Comparison of ENCODE assay signal across 11 mouse cellular contexts in genomic region chr7:89891856-89892255, GRCm38 (mm10). TPM values are rescaled to one million over a fixed set of nuclear protein-coding genes. Genes with fewer than 3 reads are reported as not detected.
DNase-seq lines count a peak whose midpoint lies in the region; ATAC-seq and TF ChIP-seq lines count a peak whose summit lies in the region.
"Had no signal": no experiment of that assay in that cellular context is flagged by ENCODE, and none has a peak within 500 bp of the region (broad histone marks: within the 10 kb centered on the region; RNA-seq: fewer than 3 reads in every experiment).

No protein-coding gene starts in this region.

- H3K9me3 ChIP-seq in heart, embryonic 10.5 days, result no peaks in the 10 kb centered on the region
- H3K9me3 ChIP-seq in neural tube, embryonic 14.5 days (ENCODE audit: control insufficient read depth, low read length), result no peaks in the 10 kb centered on the region

- H3K27me3 ChIP-seq in heart, adult 2 months (ENCODE audit: control insufficient read depth, insufficient read depth, low read length), result no peaks in the 10 kb centered on the region
- H3K27me3 ChIP-seq in heart, embryonic 10.5 days (ENCODE audit: insufficient read depth, poor library complexity, severe bottlenecking), result no peaks in the 10 kb centered on the region
- H3K27me3 ChIP-seq in neural tube, embryonic 14.5 days (ENCODE audit: control insufficient read depth, insufficient read depth, low read length), result no peaks in the 10 kb centered on the region

- no peaks in the 10 kb centered on the region for H3K36me3 ChIP-seq in heart, adult 2 months (ENCODE audit: control insufficient read depth, insufficient read depth, low read length)
- H3K36me3 ChIP-seq in heart, embryonic 10.5 days, result no peaks in the 10 kb centered on the region
- no peaks in the 10 kb centered on the region for H3K36me3 ChIP-seq in neural tube, embryonic 14.5 days (ENCODE audit: control insufficient read depth, insufficient read depth, low read length)

- no peaks in the 10 kb centered on the region for H3K4me1 ChIP-seq in heart, adult 2 months (ENCODE audit: control insufficient read depth, insufficient read depth, low read length)
- H3K4me1 ChIP-seq in heart, embryonic 10.5 days, result peaks cover 4% of the 10 kb centered on the region; the same call in 1 of the 2 replicates
- no peaks in the 10 kb centered on the region for H3K4me1 ChIP-seq in neural tube, embryonic 14.5 days (ENCODE audit: control insufficient read depth, insufficient read depth, low read length)

- intact Hi-C loops in heart, adult 2 months (cut with DNase I), result no loop called here
- intact Hi-C loops in left cerebral cortex, postnatal 14 days (cut with DNase I), result no loop called here

- no peaks in the 10 kb centered on the region for H3K79me2 ChIP-seq in heart, adult 2 months (replicated peaks; ENCODE audit: control insufficient read depth, insufficient read depth, low read length)

- H3K4me2 ChIP-seq in neural tube, embryonic 14.5 days (ENCODE audit: low read depth, low read length), result no peak overlapping the region
- H3K4me2 ChIP-seq: hindbrain, embryonic 14.5 days had no signal

- WGBS in heart, adult 2 months, result 37% methylated on average over 4 of the region's 4 CpGs
- 39% methylated on average over 4 of the region's 4 CpGs for WGBS in heart, embryonic 10.5 days
- WGBS in neural tube, embryonic 14.5 days, result 33% methylated on average over 4 of the region's 4 CpGs

- peak; percentile 41 for ATAC-seq in neural tube, embryonic 14.5 days (ENCODE audit: low read depth)

- no peak for TF ChIP-seq POLR2A in heart, adult 2 months (IDR thresholded peaks at IDR 0.05; ENCODE audit: insufficient read depth, low read depth, low read length)

- no peak overlapping the region for H3K27ac ChIP-seq in heart, adult 2 months
- H3K27ac ChIP-seq in heart, embryonic 10.5 days, result no peak overlapping the region
- no peak overlapping the region for H3K27ac ChIP-seq in neural tube, embryonic 14.5 days (ENCODE audit: low read depth, low read length)
- H3K27ac ChIP-seq: hindbrain, embryonic 14.5 days; macrophage had no signal

- peak; percentile 56 for TF ChIP-seq CTCF in heart, adult 2 months (IDR thresholded peaks at IDR 0.05)

- no peak overlapping the region for H3K9ac ChIP-seq in heart, adult 2 months (ENCODE audit: low read depth, low read length)
- no peak overlapping the region for H3K9ac ChIP-seq in neural tube, embryonic 14.5 days (replicated peaks; ENCODE audit: low read depth, low read length)
- H3K9ac ChIP-seq: hindbrain, embryonic 14.5 days had no signal

- no peak for TF ChIP-seq EP300 in heart, adult 2 months (IDR thresholded peaks at IDR 0.05; ENCODE audit: insufficient read depth, low read depth, low read length)

- no peak for DNase-seq in heart, adult 2 months
- DNase-seq in heart, embryonic 10.5 days (ENCODE audit: low spot score), result no peak
- no peak for DNase-seq in neural tube, embryonic 10.5 days (ENCODE audit: extremely low spot score, low spot score)
- peak; percentile 50 to 55 for DNase-seq in adrenal gland, postnatal 36 days
- peak; percentile 48 for DNase-seq in mesoderm, embryonic 11.5 days (ENCODE audit: low read depth, low spot score)
- DNase-seq in ovary, postnatal 36 days (ENCODE audit: low spot score), result no peak
- DNase-seq in left cerebral cortex, postnatal 14 days (ENCODE audit: low spot score in 2 of 2), result no peak

- H3K4me3 ChIP-seq in heart, adult 2 months, result no peak overlapping the region
- no peak overlapping the region for H3K4me3 ChIP-seq in heart, embryonic 10.5 days
- H3K4me3 ChIP-seq in neural tube, embryonic 14.5 days (ENCODE audit: low read depth, low read length), result no peak overlapping the region
- H3K4me3 ChIP-seq: erythroblast, embryonic 14.5 days had no signal

RNA-seq across cellular contexts. Expression of gene Ccdc81, which starts 11.6 kb away (rescaled TPM):
- not detected for total RNA-seq in heart, adult 2 months (2021)
- 0.23 TPM in 1 of 2 replicates, not detected in the other for polyA plus RNA-seq in heart, adult 2 months (2012; rRNA removed)
- 0.05 TPM in 1 of 2 replicates, not detected in the other for polyA plus RNA-seq in heart, embryonic 10.5 days (2016; fragmentation: Nextera tagmentation; extraction: Ambion mirVana)
- 0.52 and 0.66 TPM in 2 replicates for polyA plus RNA-seq in neural tube, embryonic 14.5 days (2014; fragmentation: Nextera tagmentation; extraction: Ambion mirVana)
- under 1 TPM in 1 of 2 experiments, not detected in 1; 0.30 TPM for total RNA-seq in adrenal gland, postnatal 36 days (2021)
- total RNA-seq in left cerebral cortex, postnatal 14 days (2021), result under 1 TPM; 0.15 to 0.42 TPM
- polyA plus RNA-seq: erythroblast, embryonic 14.5 days; macrophage had no signal

RNA-seq across cellular contexts. Expression of gene Hikeshi, which starts 49.1 kb away (rescaled TPM):
- 10 to 100 TPM; 78.1 to 79.3 TPM for total RNA-seq in heart, adult 2 months (2021)
- polyA plus RNA-seq in heart, adult 2 months (2012; rRNA removed), result 61.9 and 90.3 TPM in 2 replicates
- 131 and 136 TPM in 2 replicates for polyA plus RNA-seq in heart, embryonic 10.5 days (2016; fragmentation: Nextera tagmentation; extraction: Ambion mirVana)
- polyA plus RNA-seq in neural tube, embryonic 14.5 days (2014; fragmentation: Nextera tagmentation; extraction: Ambion mirVana), result 138 and 155 TPM in 2 replicates
- 10 to 100 TPM; 79.1 to 87.2 TPM for total RNA-seq in adrenal gland, postnatal 36 days (2021)
- 10 to 100 TPM; 82.4 to 87.3 TPM for total RNA-seq in left cerebral cortex, postnatal 14 days (2021)

Comparison
In these comparisons a context has a peak if more than half of its experiments do, and no peak if none do; other contexts are left out.
1. DNase-seq: peak in adrenal gland, postnatal 36 days (2 of 2) and mesoderm, embryonic 11.5 days (single experiment); none in heart, adult 2 months (0 of 2), heart, embryonic 10.5 days (single experiment), neural tube, embryonic 10.5 days (single experiment), ovary, postnatal 36 days (single experiment) and left cerebral cortex, postnatal 14 days (0 of 2).